Comparison of ENCODE assay signal across 9 mouse cellular contexts in the genomic region with DNA sequence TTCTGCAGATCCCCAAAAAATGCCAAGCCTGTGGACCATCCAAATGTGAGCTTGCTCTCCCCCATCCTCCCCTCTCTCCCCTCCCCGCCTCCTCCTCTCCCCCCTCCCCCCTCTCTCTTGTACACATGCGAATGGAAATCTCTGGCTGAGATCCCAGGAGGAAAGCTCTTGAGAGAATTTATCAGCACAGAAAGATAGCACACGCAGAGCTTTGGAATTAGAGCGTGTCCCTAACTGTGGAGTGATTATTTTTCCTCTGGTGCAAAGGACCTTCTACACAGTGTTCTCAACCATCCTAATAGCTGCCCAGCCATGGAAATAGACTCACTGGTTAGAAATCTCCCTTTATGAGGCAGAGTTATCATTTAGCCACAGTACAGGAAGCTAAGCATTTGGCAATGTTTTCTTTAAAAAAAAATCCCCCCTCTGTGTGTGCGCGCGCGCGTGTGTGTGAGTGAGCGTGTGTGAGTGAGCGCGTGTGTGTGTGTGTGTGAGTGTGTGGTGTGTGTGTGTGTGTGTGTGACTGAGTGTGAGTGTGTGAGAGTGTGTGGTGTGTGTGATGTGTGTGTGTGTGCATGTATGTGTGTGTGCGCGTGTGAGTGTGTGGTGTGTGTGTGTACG. TPM values are rescaled to one million over a fixed set of nuclear protein-coding genes. Genes with fewer than 3 reads are reported as not detected.
A peak's percentile ranks its signal among the peaks of the same experiment; 100 is the strongest.
DNase-seq lines count a peak whose midpoint lies in the region.
"Had no signal": no experiment of that assay in that cellular context is flagged by ENCODE, and none has a peak within 500 bp of the region (broad histone marks: within the 10 kb centered on the region; RNA-seq: fewer than 3 reads in every experiment).

No protein-coding gene starts in this region.

- DNase-seq in left cerebral cortex, postnatal 14 days (ENCODE audit: low spot score in 2 of 2): peak; percentile 16 to 35
- no peak for DNase-seq in left cerebral cortex, adult 11 months (ENCODE audit: low spot score)
- peak; percentile 50 for DNase-seq in MN1 (ENCODE audit: low spot score)
- DNase-seq in adipocyte (ENCODE audit: low spot score): peak; percentile 23
- peak; percentile 14 to 33 for DNase-seq in heart, postnatal 14 days
- DNase-seq in urinary bladder, postnatal 14 days (ENCODE audit: low spot score): no peak
- DNase-seq in kidney, adult 11 months: no peak
- DNase-seq: kidney, postnatal 14 days; spleen, adult 18-20 months had no signal

- intact Hi-C loops in left cerebral cortex, postnatal 14 days (cut with DNase I): no loop called here
- intact Hi-C loops in heart, postnatal 14 days (cut with DNase I): no loop called here

RNA-seq across cellular contexts. Expression of a gene that starts 29.2 kb away (rescaled TPM):
- total RNA-seq in left cerebral cortex, postnatal 14 days (2021): 100 to 1,000 TPM; 143 to 171 TPM
- total RNA-seq in heart, postnatal 14 days (2021): 1 to 10 TPM; 6.4 to 7.1 TPM

RNA-seq across cellular contexts. Expression of a gene that starts 58.6 kb away (rescaled TPM):
- 1 to 10 TPM; 5.3 to 6.4 TPM for total RNA-seq in left cerebral cortex, postnatal 14 days (2021)
- total RNA-seq in heart, postnatal 14 days (2021): 100 to 1,000 TPM; 165 to 182 TPM

Comparison
In these comparisons a context has a peak if more than half of its experiments do, and no peak if none do; other contexts are left out.
1. DNase-seq: peak in left cerebral cortex, postnatal 14 days (2 of 2), MN1 (single experiment), adipocyte (single experiment) and heart, postnatal 14 days (2 of 2); none in left cerebral cortex, adult 11 months (single experiment), urinary bladder, postnatal 14 days (single experiment) and kidney, adult 11 months (single experiment).
2. RNA of a gene that starts 29.2 kb away (total RNA-seq): 143 to 171 TPM in left cerebral cortex, postnatal 14 days; 6.4 to 7.1 TPM in heart, postnatal 14 days; every median in the first group is over 10 times any median in the second.
3. RNA of a gene that starts 58.6 kb away (total RNA-seq): 165 to 182 TPM in heart, postnatal 14 days; 5.3 to 6.4 TPM in left cerebral cortex, postnatal 14 days; every median in the first group is over 10 times any median in the second.